Mouse (Mus musculus): ENCODE data around the gene Smg1. TPM values are rescaled to one million over a fixed set of nuclear protein-coding genes. Genes with fewer than 3 reads are reported as not detected.

Smg1 gene
- polyA plus RNA-seq, 1 experiment, result 43.2 TPM

DNA sequence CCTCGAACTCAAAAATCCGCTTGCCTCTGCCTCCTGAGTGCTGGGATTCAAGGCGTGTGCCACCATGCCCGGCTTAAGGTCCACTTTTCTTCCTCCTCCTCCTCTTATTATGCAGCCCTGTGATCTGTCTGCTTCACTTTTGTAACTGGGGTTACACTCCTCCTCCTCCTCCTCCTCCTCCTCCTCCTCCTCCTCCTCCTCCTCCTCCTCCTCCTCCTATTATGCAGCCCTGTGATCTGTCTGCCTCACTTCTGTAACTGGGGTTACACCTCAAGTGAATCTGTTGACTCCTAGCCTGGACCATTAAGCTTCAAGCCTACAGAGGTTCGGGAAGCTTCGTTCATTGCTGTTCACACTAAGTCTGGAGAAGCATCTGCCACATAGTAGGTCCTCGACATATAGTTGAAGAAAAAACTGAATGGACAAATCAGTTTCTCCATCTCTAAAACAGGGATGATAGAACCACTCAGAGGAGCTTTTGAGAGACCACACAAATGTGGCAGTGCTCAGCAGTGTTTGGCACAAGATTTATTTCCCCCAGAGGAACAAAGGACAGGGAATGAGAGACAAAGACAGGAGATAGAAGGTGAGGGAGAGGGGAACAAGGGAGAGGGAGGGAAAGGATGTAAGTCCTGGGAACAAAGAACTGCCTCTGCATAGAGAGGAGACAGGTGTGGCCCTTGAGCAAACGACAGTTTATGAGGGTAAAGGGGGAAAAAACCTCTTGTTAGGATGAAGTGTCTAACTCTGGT is 126.5 kb downstream of the Smg1 start:
- H3K4me3 ChIP-seq (ENCODE audit: insufficient read depth, low read length), result peak overlapping the region; percentile 63; the same call in 1 of the 2 replicates
- H3K4me1 ChIP-seq (ENCODE audit: control insufficient read depth, insufficient read depth, low read length), result peaks cover 40% of the 10 kb centered on the region
- TF ChIP-seq CTCF (IDR thresholded peaks at IDR 0.05; ENCODE audit: low read depth, low read length) (no peak), POLR2A (IDR thresholded peaks at IDR 0.05; ENCODE audit: borderline replicate concordance, low read depth, low read length) (no peak)
- peak overlapping the region; percentile 50 for H3K27ac ChIP-seq (ENCODE audit: insufficient read depth, low read depth, low read length)

DNA sequence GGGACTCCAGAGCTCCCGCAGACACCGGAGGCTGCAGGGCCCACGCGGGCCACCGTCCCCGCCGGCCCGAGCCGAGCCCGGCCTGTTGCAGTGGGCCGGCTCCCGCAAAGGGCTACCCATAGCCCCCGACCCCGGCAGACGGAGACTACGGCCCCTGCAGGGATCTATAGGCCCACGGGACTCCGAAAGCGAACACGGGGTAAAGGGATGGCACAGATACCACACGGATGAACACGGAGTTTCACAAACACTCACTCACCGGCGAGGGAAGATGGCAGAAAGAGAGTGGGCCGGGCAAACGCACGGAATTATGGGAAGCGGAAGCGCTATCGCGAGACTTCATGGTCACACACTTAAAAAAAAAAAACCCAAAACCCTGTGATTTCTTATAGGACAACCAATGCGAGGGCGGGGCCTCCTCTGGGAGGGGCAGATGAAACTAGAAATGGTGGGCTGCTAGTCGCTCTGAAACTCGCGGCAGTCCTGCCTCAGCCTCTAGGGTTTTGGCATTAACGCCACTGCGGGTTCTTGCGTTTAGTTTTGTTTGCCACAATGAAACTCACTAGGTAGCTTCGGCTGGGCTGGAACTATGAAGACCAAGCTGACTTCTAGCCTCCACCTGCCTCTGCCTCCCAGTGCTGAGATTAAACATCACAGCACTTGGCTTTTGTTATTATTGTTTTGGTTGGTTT is 127.4 kb downstream of the Smg1 start, which contains the start of gene Rps15a:
Gene Rps15a, minus strand, starts transcription at position 312 of the 692 bp plus-strand sequence.
- TF ChIP-seq POLR2A (IDR thresholded peaks at IDR 0.05; ENCODE audit: borderline replicate concordance, low read depth, low read length) (0 out of 2 replicates have a peak, but pooled peaks have one; percentile 65), CTCF (IDR thresholded peaks at IDR 0.05; ENCODE audit: low read depth, low read length) (no peak)
- Histone ChIP-seq H3K4me3 (ENCODE audit: insufficient read depth, low read length) (peak within 1 kb of the TSS; percentile 83), H3K4me1 (ENCODE audit: control insufficient read depth, insufficient read depth, low read length) (peaks cover 47% of the 10 kb centered on the region), H3K27ac (ENCODE audit: insufficient read depth, low read depth, low read length) (peak within 1 kb of the TSS; percentile 78)

DNA sequence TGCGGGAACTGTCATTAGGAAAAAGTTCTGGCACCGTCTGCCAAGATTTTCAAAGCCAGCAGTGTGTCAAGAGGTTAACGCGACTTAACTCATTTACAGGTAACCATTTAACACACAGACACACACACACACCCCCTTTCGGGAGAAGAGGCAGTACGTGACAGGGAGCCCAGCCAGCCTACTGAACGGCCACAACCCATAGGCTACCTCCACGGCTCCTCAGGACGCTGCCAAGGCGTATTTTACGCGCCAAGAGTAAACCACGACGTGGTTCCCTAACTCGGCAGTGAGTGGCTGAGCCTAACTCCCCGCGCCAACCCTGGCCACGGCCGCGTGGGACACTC is 128.0 kb downstream of the Smg1 start:
- Histone ChIP-seq H3K4me1 (ENCODE audit: control insufficient read depth, insufficient read depth, low read length) (peaks cover 51% of the 10 kb centered on the region), H3K27ac (ENCODE audit: insufficient read depth, low read depth, low read length) (peak overlapping the region; percentile 78), H3K4me3 (ENCODE audit: insufficient read depth, low read length) (peak overlapping the region; percentile 83)
- no peak for TF ChIP-seq POLR2A (IDR thresholded peaks at IDR 0.05; ENCODE audit: borderline replicate concordance, low read depth, low read length)
- TF ChIP-seq CTCF (IDR thresholded peaks at IDR 0.05; ENCODE audit: low read depth, low read length), result no peak

DNA sequence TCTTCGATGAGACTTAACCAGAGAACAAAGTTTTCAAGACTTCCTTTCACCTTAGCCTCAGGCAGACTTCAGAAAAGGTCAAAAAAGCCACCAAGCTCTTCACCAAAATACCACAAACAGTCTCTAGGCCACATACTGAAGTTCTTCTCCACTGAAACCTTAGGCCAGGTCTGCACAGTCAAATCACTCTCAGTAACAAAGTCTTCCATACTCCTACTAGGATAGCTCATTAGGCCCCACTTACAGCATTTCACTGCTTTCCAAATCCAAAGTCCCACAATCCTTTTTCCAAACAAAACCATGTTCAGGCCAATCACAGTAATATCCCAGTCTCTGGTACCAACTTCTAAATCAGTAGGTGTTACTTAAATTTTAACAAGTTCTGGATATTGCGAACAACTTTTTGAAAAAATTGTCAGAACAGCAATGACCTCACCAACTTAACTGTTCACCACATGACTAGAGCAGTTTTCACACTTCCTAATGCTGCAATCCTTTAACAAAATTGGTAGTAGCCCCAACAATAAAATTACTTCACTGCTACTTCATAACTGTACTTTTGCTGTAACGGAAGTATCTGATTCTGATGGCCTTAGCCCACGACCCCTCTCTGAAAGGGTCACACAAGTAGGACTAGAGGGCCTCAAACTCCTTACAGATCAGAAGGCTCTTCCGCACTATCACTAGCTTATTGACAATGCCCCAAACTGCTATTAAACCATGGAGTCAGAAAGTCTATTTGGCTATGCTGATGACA is 129.8 kb downstream of the Smg1 start:
- no peak for TF ChIP-seq CTCF (IDR thresholded peaks at IDR 0.05; ENCODE audit: low read depth, low read length)
- no peak for TF ChIP-seq POLR2A (IDR thresholded peaks at IDR 0.05; ENCODE audit: borderline replicate concordance, low read depth, low read length)
- Histone ChIP-seq H3K27ac (ENCODE audit: insufficient read depth, low read depth, low read length) (no peak overlapping the region), H3K4me3 (ENCODE audit: insufficient read depth, low read length) (peak overlapping the region; percentile 83), H3K4me1 (ENCODE audit: control insufficient read depth, insufficient read depth, low read length) (peaks cover 42% of the 10 kb centered on the region)

DNA sequence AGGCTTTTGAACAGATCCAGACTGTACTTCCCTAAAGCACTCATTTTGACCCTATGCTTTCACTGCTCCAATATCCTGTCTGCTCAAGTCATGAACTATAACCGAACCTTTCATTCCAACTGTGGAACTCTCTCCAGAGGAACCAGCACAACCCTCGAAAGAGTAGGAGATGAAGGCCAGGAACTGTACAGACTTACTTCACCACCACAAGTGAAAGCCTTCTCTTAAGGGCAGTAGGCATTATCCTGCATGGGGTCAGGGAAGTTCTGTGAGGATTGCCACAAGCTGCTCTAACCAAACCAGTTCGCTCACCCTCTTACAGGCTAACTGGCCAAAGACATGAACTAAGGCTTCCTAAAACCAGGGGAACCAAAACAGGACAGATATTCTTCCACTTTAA is 132.3 kb downstream of the Smg1 start:
- H3K27ac ChIP-seq (ENCODE audit: insufficient read depth, low read depth, low read length), result no peak overlapping the region
- peaks cover 44% of the 10 kb centered on the region for H3K4me1 ChIP-seq (ENCODE audit: control insufficient read depth, insufficient read depth, low read length)
- H3K4me3 ChIP-seq (ENCODE audit: insufficient read depth, low read length), result peak overlapping the region; percentile 22
- no peak for TF ChIP-seq CTCF (IDR thresholded peaks at IDR 0.05; ENCODE audit: low read depth, low read length)
- no peak for TF ChIP-seq POLR2A (IDR thresholded peaks at IDR 0.05; ENCODE audit: borderline replicate concordance, low read depth, low read length)

DNA sequence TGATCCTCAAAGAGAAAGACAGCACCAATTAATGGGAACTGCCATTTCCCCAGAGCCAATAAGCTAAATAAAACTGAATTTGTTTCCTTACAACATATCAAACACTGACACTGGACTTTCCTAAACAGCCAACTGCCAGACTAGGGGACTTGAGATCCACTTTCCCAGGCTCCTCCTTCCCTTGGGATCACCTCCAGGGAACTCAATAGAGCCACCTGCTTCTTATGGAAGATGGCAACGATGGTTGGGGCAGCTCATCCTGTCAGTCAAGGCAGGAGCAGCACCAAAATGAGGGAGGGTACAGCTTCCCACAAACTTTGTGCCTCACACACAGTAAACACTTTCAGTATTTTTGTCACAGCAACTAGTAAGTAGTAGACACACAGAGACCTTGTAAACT is 135.8 kb downstream of the Smg1 start:
- Histone ChIP-seq H3K4me3 (ENCODE audit: insufficient read depth, low read length) (no peak overlapping the region), H3K4me1 (ENCODE audit: control insufficient read depth, insufficient read depth, low read length) (peaks cover 54% of the 10 kb centered on the region), H3K27ac (ENCODE audit: insufficient read depth, low read depth, low read length) (no peak overlapping the region)
- TF ChIP-seq POLR2A (IDR thresholded peaks at IDR 0.05; ENCODE audit: borderline replicate concordance, low read depth, low read length) (no peak), CTCF (IDR thresholded peaks at IDR 0.05; ENCODE audit: low read depth, low read length) (no peak)

DNA sequence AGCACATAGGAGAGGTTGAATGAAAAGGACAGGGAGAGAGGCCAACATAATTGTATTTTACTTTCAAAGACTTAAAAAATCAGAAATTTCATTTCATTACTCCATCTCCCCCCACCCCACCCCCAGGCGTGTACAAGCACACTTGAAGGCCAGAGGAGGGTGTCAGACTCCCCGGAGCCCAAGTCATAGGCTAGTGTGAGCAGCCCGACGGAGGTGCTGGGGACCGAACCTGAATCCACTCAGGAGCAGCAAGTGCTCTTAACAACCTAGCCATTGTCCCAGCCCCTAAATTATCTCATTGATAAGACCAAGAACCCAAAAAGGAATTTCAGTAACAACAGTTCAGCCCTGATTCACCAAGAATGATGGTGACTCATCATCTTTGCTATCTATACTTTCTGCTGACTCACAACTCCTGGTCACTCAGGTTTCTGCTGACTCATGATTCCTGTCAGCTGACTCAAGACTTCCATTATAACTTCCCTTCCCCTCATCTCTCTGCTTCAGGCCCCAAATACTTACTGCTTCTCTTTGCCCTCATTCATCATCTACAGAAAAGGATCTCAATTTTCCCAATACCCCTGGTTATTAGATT is 138.9 kb downstream of the Smg1 start:
- Histone ChIP-seq H3K4me1 (ENCODE audit: control insufficient read depth, insufficient read depth, low read length) (peaks cover 37% of the 10 kb centered on the region), H3K27ac (ENCODE audit: insufficient read depth, low read depth, low read length) (peak overlapping the region; percentile 37), H3K4me3 (ENCODE audit: insufficient read depth, low read length) (no peak overlapping the region)
- no peak for TF ChIP-seq CTCF (IDR thresholded peaks at IDR 0.05; ENCODE audit: low read depth, low read length)
- no peak for TF ChIP-seq POLR2A (IDR thresholded peaks at IDR 0.05; ENCODE audit: borderline replicate concordance, low read depth, low read length)

DNA sequence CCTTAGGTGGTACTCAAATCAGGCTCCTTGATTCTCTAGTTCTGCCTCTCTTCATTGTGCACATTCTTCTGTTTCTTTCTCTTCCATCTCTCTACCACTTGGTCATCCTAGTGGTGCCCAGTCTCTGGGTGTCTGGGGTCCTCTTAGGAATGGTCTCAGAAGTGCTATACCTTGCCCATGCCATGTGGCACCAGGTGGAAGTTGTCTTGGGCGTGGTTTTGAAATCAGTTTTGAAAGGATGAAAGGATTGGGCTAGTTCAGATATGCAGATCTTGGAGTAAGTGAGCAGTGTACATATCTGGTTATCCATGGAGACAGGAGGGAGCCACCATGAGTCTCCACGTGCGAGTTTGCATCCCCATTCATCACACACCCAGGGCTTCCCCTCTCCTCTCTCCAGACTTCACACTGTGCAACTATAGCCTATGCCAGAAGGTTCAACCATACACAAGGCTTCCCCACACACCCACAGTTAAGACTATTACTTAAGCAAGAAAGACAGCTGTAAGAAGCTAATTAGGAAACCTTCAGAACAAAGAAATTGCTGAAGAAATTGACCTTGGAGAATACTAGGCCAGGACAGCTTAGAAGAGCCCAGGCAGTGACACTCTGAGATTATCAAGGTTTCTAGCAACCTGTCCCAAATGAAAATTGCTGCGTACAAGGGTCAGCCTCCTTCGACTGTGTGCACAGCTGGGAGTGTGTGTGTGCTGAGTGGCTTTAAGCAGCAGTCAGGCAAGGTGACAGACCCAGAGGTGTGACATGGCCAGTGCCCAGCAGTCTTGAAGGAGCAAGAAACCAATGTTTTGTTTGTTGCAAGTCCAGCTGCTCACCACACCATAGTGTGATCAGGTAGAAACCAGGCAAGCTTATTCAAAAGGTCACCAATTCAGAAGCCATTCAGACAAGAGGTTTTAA is 139.7 kb downstream of the Smg1 start:
- Histone ChIP-seq H3K4me1 (ENCODE audit: control insufficient read depth, insufficient read depth, low read length) (peaks cover 34% of the 10 kb centered on the region), H3K27ac (ENCODE audit: insufficient read depth, low read depth, low read length) (peak overlapping the region; percentile 2; the same call in 1 of the 2 replicates), H3K4me3 (ENCODE audit: insufficient read depth, low read length) (no peak overlapping the region)
- TF ChIP-seq POLR2A (IDR thresholded peaks at IDR 0.05; ENCODE audit: borderline replicate concordance, low read depth, low read length), result no peak
- TF ChIP-seq CTCF (IDR thresholded peaks at IDR 0.05; ENCODE audit: low read depth, low read length), result no peak

Measured in bone marrow macrophage, adult 2 months (primary cell).